Mouse (Mus musculus) c-Kit-positive CD71-positive TER-119-negative erythroid progenitor cells, embryonic 14.5 days (primary cell): ENCODE data around the gene Etfbkmt.
"Not testable (repeated sequence)": the region's sequence is repeated elsewhere in the genome, so short reads cannot be mapped to it uniquely, and the experiment has no call there.

Experiments
- DNase-seq: peaks from one replicate; pipeline ENCODE4 v3.0.0-alpha.2; 2013; ENCODE audit warnings: low read depth

Gene Etfbkmt

GRCm38 (mm10) chr6:149139471-149139870, at the start of gene Etfbkmt:
Gene Etfbkmt (plus strand): TSS chr6:149139849.
- no peak for DNase-seq

GRCm38 (mm10) chr6:149092406-149092805, 47.2 kb upstream of the Etfbkmt start:
- DNase-seq, result no peak

- no peak for DNase-seq
Observed at GRCm38 (mm10) chr6:149093465-149093864, 46.2 kb upstream of the Etfbkmt start.

- no peak for DNase-seq
Observed at GRCm38 (mm10) chr6:149094555-149094954, 45.1 kb upstream of the Etfbkmt start.

GRCm38 (mm10) chr6:149095389-149095788, 44.3 kb upstream of the Etfbkmt start:
- DNase-seq, result no peak

- DNase-seq, result no peak
Observed at GRCm38 (mm10) chr6:149096233-149096632, 43.4 kb upstream of the Etfbkmt start.

GRCm38 (mm10) chr6:149097276-149097675, 42.4 kb upstream of the Etfbkmt start:
- no peak for DNase-seq

GRCm38 (mm10) chr6:149098993-149099392, 40.7 kb upstream of the Etfbkmt start:
- DNase-seq, result no peak

- no peak for DNase-seq
Observed at GRCm38 (mm10) chr6:149100174-149101075, 39.2 kb upstream of the Etfbkmt start.

GRCm38 (mm10) chr6:149101076-149101942, 38.3 kb upstream of the Etfbkmt start, which contains the start of gene Dennd5b:
Gene Dennd5b (minus strand): TSS chr6:149101680.
- DNase-seq, result no peak

GRCm38 (mm10) chr6:149101943-149102243, 37.8 kb upstream of the Etfbkmt start:
- DNase-seq, result no peak

GRCm38 (mm10) chr6:149103451-149103850, 36.2 kb upstream of the Etfbkmt start:
- DNase-seq, result no peak

- DNase-seq, result no peak
Observed at GRCm38 (mm10) chr6:149107615-149108014, 32.0 kb upstream of the Etfbkmt start.

GRCm38 (mm10) chr6:149108909-149109308, 30.7 kb upstream of the Etfbkmt start:
- DNase-seq, result no peak

- no peak for DNase-seq
Observed at GRCm38 (mm10) chr6:149116992-149117391, 22.7 kb upstream of the Etfbkmt start.

- DNase-seq, result no peak
Observed at GRCm38 (mm10) chr6:149118935-149119334, 20.7 kb upstream of the Etfbkmt start.

GRCm38 (mm10) chr6:149119853-149120252, 19.8 kb upstream of the Etfbkmt start:
- DNase-seq, result no peak

- DNase-seq, result no peak
Observed at GRCm38 (mm10) chr6:149123042-149123441, 16.6 kb upstream of the Etfbkmt start.

GRCm38 (mm10) chr6:149126675-149127074, 13.0 kb upstream of the Etfbkmt start:
- DNase-seq, result no peak

GRCm38 (mm10) chr6:149129870-149130269, 9.8 kb upstream of the Etfbkmt start, which contains the start of gene Gm10203:
Gene Gm10203 (plus strand): TSS chr6:149130170.
- DNase-seq, result not testable (repeated sequence)

GRCm38 (mm10) chr6:149131111-149131510, 8.5 kb upstream of the Etfbkmt start:
- no peak for DNase-seq

- DNase-seq, result peak; percentile 67
Observed at GRCm38 (mm10) chr6:149132311-149133077, 7.2 kb upstream of the Etfbkmt start.
